Mouse (Mus musculus) urinary bladder, adult 18-20 months (tissue): Measurements from ENCODE around the gene Evpl.
A peak's percentile ranks its signal among the peaks of the same experiment; 100 is the strongest.

Experiments
- DNase-seq, 2 experiments: peaks; one replicate each; pipeline ENCODE4 v3.0.0; 2022; ENCODE audit warnings: low spot score in 2 of 2, mixed read lengths in 2 of 2

Gene Evpl

GRCm38 (mm10) chr11:116255090-116255981, 17.5 kb upstream of the Evpl start:
- no peak for DNase-seq

- peak in 1 of 2 experiments; percentile 45 for DNase-seq
These were observed 16.8 kb upstream of the Evpl start for GRCm38 (mm10) chr11:116254627-116255026.

DNA sequence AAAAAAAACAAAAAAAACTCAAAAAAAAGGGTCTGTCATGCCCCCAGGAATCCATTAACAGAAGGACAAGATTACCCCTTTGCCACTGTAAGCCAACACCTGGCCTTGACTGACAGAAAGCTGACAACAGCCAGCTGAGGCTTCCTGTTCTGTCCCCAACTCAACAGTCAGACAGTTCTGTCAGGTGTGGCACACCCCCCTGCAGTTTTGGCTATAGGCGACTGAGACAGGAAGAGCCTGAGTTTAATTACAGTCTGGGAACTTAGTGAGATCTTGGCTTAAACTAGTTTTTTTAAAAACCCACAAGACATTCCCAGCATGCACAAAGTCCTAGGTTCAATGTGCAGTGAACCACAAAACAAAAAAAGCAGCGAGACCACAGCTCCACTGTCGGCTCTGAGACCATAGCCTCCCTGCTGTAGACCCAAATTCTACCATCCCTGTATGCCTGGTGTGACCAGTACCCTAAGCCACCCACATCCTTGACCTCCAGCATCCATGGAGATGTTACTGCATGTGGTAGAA, 15.3 kb upstream of the Evpl start:
- DNase-seq = no peak

DNA sequence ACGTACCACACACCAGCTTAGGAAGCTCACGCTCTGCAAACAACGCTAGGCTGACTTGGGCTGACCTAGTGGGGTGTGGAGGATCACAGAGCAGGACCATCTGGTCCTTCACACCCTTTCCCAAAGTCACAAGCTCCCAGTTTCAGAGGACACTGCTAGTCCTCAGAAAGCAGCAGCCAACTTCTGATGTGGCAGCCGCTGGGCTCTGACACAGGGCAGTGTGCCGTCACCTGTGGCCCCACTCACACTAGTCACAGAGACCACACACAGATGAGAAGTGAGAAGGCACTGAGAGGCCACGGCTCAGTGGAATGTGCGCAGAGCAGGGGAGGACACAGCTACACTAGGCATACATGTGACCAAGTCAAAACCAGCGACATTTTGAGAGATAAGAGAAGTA, 13.0 kb upstream of the Evpl start:
- DNase-seq = no peak

GRCm38 (mm10) chr11:116247502-116248222, 9.8 kb upstream of the Evpl start:
- DNase-seq = no peak

GRCm38 (mm10) chr11:116245616-116246015, 7.7 kb upstream of the Evpl start:
- no peak for DNase-seq

GRCm38 (mm10) chr11:116244580-116244979, 6.7 kb upstream of the Evpl start:
- no peak for DNase-seq

GRCm38 (mm10) chr11:116241744-116242235, 3.9 kb upstream of the Evpl start:
- DNase-seq = no peak

DNA sequence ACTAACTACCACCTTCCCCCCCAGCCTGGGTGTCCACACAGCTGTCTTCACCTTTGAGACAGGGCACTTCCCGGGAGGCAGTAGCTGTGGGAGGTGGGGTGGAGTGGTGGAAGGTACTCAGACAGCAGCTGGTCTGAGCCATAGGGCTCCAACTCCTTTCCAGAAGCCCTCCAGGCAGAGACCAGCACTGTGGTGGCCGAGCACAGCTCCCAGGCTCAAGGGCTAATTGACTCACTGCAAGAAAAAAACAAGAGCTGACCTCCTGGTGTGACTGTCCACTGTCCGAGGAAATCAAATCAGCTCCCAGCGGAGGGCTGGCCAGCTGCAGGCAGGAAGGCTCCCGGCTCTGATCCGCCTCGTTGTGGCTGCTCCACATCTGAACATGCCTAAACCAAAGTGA, 1.9 kb upstream of the Evpl start:
- DNase-seq = no peak

- no peak for DNase-seq
These were observed 3.0 kb downstream of the Evpl start for GRCm38 (mm10) chr11:116234901-116235300.

DNA sequence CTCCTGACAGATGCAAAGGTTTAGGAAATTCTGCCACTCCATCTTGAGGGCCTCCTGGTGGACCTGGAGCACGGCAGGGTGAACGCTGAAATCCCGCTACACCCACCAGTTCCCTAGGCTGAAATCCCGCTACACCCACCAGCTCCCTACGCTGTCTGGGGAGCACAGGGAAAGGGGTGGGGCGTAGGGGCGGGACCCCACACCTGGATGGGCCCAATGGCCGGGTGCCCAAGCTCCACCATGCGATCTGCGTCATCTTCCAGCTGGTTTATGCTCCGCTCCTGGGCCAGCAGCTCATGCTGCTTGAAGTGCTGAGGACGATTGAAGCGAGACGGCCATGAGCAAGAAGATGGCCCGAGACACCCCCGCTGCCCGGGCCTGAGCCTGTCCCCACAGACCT, 5.5 kb downstream of the Evpl start:
- DNase-seq = no peak

GRCm38 (mm10) chr11:116228699-116229098, 9.2 kb downstream of the Evpl start:
- no peak for DNase-seq

GRCm38 (mm10) chr11:116226414-116226813, 11.5 kb downstream of the Evpl start:
- DNase-seq = peak; percentile 66 to 85

DNA sequence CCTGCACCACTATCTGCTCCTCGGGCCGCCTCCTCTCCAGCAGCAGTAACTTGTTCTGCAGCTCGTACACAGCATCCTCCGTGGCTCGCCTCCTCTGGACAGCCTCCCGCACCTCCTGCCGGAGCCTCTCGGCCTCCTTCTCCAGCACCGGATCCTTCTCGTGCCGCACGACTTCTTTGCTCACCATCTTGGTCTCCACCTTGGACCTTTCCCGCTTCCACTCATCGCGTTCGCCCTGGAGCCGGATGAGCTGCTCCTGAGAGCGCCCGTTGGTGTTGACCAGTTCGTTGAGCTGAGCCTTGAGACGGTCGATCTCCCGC, 15.2 kb downstream of the Evpl start:
- no peak for DNase-seq

GRCm38 (mm10) chr11:116221931-116222739, 15.7 kb downstream of the Evpl start:
- DNase-seq = no peak

GRCm38 (mm10) chr11:116219885-116220284, 18.0 kb downstream of the Evpl start:
- no peak for DNase-seq

GRCm38 (mm10) chr11:116218737-116219400, 19.0 kb downstream of the Evpl start:
- DNase-seq = peak; percentile 81 to 90

GRCm38 (mm10) chr11:116218263-116218662, 19.6 kb downstream of the Evpl start:
- DNase-seq = no peak

DNA sequence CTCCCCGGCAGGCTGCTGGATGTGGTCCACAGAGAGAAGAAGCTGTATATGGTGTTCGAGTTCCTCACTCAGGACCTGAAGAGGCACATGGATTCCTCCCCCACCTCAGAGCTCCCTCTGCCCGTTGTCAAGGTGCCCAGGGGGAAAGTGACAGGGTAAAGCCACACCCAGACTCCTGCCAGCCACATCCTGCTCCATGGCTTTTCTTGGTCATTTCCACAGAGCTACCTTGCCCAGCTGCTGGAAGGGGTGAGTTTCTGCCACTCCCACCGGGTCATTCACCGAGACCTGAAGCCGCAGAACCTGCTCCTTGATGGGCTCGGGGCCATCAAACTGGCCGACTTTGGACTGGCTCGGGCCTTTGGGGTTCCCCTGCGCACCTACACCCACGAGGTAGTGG, 21.3 kb downstream of the Evpl start:
- DNase-seq = no peak

DNA sequence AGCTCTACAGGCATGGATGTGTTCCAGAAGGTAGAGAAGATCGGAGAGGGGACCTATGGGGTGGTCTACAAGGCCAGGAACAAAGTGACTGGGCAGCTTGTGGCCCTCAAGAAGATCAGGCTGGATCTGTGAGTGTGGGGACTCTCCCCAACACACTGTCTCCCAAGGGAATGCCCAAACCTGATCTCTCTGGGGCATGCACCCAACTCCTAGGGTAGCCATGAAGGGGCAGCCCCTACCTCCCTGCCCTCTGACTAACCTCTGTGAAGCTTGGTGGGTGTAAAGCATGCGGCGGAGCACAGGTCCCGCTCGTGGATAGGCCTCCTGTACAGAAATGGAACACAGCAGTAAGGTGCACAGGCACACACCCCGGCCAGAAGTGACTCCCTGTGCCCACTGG, 21.9 kb downstream of the Evpl start:
- no peak for DNase-seq

- no peak for DNase-seq
These were observed 22.7 kb downstream of the Evpl start for GRCm38 (mm10) chr11:116215181-116215580.
